Mouse (Mus musculus): ENCODE measurements around the gene Zdhhc18. TPM values are rescaled to one million over a fixed set of nuclear protein-coding genes. Genes with fewer than 3 reads are reported as not detected.

The Zdhhc18 gene
- polyA plus RNA-seq, 1 experiment from 2014 or later: 3.0 TPM

DNA sequence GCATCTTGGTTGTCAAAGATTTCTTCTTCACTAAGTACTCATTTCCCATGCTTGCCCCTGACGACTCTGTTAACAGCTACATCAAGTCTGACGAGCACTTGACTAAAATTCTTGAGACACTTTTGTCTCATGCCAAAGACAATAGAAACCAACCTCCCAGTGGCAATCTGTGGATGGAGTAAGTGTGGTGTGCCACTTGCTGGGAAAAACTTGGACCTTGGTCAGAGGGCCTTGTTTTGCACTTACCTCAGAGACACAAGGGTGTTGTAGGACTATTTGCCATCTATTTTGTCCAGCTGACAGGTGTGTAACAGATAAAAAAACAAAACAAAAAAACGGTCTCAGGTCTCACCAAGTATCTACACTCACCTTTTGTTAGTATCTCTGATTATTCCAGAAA lies 26.2 kb upstream of the Zdhhc18 start:
- H3K9me3 ChIP-seq (ENCODE audit: control insufficient read depth, low read length): no peaks in the 10 kb centered on the region
- WGBS: 23% methylated on average over 3 of the region's 3 CpGs
- H3K4me2 ChIP-seq (replicated peaks): no peak overlapping the region
- H3K27me3 ChIP-seq (ENCODE audit: control insufficient read depth, insufficient read depth, low read length): no peaks in the 10 kb centered on the region
- no peak overlapping the region for H3K9ac ChIP-seq
- peak overlapping the region; percentile 77 for H3K27ac ChIP-seq
- H3K4me1 ChIP-seq (replicated peaks; ENCODE audit: control insufficient read depth, insufficient read depth, low read length): peaks cover 22% of the 10 kb centered on the region
- DNase-seq (ENCODE audit: low spot score) (no peak), ATAC-seq (ENCODE audit: low FRiP score) (no peak)
- H3K36me3 ChIP-seq (replicated peaks; ENCODE audit: control insufficient read depth, insufficient read depth): peaks cover 30% of the 10 kb centered on the region
- no peak overlapping the region for H3K4me3 ChIP-seq (replicated peaks; ENCODE audit: low read length)

DNA sequence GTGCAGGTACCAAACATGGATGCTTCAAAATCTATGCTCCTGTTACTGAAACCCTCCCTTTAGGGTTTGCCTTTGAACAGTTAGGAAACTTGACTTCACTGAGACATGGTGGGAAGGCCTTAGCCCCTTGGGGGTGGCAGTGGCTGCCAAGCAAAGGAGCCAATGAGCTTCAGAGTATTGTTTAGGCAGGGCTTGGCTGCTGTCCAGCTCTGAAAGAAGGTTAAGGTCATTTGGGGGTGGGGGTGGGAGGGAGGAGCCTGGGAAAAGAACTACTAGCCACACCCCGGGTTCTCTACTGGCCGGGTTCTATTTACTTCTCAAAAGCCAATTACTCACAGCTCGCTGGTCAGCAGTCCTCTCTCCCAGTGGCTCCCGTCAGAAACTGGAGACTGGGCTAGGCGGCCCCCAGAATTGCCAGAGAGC lies 25.7 kb upstream of the Zdhhc18 start:
- DNase-seq (ENCODE audit: low spot score) (peak; percentile 73), ATAC-seq (ENCODE audit: low FRiP score) (peak; percentile 22; the same call in 1 of the 2 replicates)
- WGBS: 2% methylated on average over 5 of the region's 5 CpGs
- Histone ChIP-seq H3K36me3 (replicated peaks; ENCODE audit: control insufficient read depth, insufficient read depth) (peaks cover 24% of the 10 kb centered on the region), H3K9me3 (ENCODE audit: control insufficient read depth, low read length) (no peaks in the 10 kb centered on the region), H3K27ac (no peak overlapping the region), H3K9ac (no peak overlapping the region), H3K4me3 (replicated peaks; ENCODE audit: low read length) (no peak overlapping the region), H3K4me2 (replicated peaks) (no peak overlapping the region), H3K4me1 (replicated peaks; ENCODE audit: control insufficient read depth, insufficient read depth, low read length) (peaks cover 23% of the 10 kb centered on the region), H3K27me3 (ENCODE audit: control insufficient read depth, insufficient read depth, low read length) (no peaks in the 10 kb centered on the region)

DNA sequence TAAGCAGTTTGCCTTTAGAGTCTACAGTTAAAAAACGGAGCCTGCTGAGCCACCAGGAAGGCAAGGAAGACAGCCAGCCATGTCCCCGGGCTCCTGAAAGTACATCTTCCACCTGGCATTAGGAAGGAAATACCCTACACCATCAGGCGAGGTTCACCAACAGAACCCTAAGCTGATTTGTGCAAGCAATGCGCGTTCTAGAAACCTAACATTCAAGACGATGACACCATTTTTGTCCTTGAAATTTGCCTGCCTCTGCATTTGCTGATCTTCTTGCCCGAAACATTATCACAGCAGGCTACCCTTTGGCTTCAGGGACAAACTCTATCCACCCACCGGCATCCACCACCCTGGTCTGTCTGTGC lies 24.4 kb upstream of the Zdhhc18 start:
- Histone ChIP-seq H3K4me2 (replicated peaks) (0 out of 2 replicates have a peak overlapping the region, but pooled peaks have one; percentile 1), H3K27me3 (ENCODE audit: control insufficient read depth, insufficient read depth, low read length) (no peaks in the 10 kb centered on the region), H3K9ac (no peak overlapping the region), H3K27ac (no peak overlapping the region; the same call in 1 of the 2 replicates), H3K4me3 (replicated peaks; ENCODE audit: low read length) (no peak overlapping the region), H3K4me1 (replicated peaks; ENCODE audit: control insufficient read depth, insufficient read depth, low read length) (peaks cover 36% of the 10 kb centered on the region), H3K9me3 (ENCODE audit: control insufficient read depth, low read length) (no peaks in the 10 kb centered on the region), H3K36me3 (replicated peaks; ENCODE audit: control insufficient read depth, insufficient read depth) (peaks cover 11% of the 10 kb centered on the region)
- WGBS: 71% methylated on average over 8 of the region's 8 CpGs
- ATAC-seq (ENCODE audit: low FRiP score): no peak
- DNase-seq (ENCODE audit: low spot score): no peak

DNA sequence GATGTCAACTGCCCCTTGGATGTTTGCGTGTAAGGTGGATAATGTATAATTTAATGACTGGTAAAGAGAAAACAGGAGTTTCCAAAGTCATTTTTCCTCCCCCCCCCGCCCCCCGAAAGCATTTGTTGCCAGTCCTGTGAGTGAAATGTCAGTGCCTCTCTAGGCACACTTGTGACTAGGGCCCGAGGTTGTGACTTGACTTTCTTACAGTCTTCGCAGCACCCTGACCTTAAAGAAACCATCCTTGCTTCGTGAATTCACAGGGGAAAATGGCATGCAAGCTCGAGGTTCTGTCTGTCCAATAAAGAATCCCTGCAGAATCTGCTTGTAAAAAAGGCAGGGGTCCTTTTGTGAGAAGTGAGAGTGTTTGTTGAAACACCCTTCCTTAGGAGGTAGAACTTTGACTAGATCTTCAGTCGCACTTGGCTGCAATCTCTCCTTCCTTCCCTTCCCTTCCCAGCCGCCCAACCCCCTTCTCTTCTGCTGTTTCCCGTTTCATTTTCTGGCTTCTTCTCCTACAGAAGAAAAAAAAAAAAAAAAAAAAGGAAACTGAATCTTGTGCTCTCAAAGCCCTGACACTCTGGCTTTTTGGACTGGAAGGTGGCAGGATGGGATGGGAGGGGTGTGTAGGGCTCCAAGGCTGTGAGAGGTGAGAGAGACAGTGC lies 23.8 kb upstream of the Zdhhc18 start:
- Histone ChIP-seq H3K36me3 (replicated peaks; ENCODE audit: control insufficient read depth, insufficient read depth) (peaks cover 8% of the 10 kb centered on the region), H3K4me2 (replicated peaks) (peak overlapping the region; percentile 70), H3K27me3 (ENCODE audit: control insufficient read depth, insufficient read depth, low read length) (no peaks in the 10 kb centered on the region), H3K9me3 (ENCODE audit: control insufficient read depth, low read length) (no peaks in the 10 kb centered on the region), H3K27ac (peak overlapping the region; percentile 88), H3K4me1 (replicated peaks; ENCODE audit: control insufficient read depth, insufficient read depth, low read length) (peaks cover 36% of the 10 kb centered on the region), H3K9ac (peak overlapping the region; percentile 61; the same call in 1 of the 2 replicates), H3K4me3 (replicated peaks; ENCODE audit: low read length) (no peak overlapping the region)
- no peak for DNase-seq (ENCODE audit: low spot score)
- no peak for ATAC-seq (ENCODE audit: low FRiP score)
- WGBS: 44% methylated on average over 10 of the region's 10 CpGs

DNA sequence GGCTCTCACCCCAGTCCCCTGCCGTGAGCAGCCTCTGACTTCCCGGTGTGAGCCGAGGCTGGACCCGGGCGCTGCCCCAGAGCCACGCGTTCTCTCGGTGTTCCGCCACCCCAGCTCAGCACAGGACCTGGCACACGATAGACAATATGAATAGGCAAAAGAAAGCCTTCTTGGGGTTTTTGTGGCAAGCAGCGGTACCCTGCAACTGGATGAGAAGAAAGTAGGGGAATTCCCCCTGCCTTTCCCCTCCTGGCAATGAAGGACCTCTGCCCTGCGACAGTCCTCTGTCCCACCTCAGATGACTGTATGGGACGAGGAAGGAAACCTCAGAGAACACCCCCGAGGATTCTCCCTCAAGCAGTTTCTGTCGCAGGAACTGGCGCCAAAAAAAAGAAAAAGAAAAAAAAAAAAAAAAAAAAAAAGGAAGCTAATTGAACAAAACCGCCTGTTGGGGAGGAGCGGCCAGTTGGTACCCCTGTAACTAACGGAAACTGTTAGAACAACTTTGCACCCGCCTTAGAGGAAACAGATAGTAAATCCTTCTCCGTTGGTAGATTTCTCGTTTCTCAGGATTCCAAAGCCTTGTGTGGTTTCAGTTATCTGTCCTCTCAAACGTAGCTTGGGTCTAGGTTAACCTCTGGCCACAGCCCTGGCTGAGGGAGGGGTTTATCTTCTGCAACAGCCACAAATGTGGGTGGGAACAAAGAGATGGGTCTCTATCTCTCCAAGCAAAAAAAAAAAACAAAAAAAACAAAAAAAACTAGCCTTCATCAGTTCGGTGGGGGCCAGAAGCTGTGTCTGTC lies 23.1 kb upstream of the Zdhhc18 start:
- Histone ChIP-seq H3K4me3 (replicated peaks; ENCODE audit: low read length) (peak overlapping the region; percentile 57), H3K9me3 (ENCODE audit: control insufficient read depth, low read length) (no peaks in the 10 kb centered on the region), H3K9ac (peak overlapping the region; percentile 61), H3K4me1 (replicated peaks; ENCODE audit: control insufficient read depth, insufficient read depth, low read length) (peaks cover 36% of the 10 kb centered on the region), H3K4me2 (replicated peaks) (peak overlapping the region; percentile 70), H3K36me3 (replicated peaks; ENCODE audit: control insufficient read depth, insufficient read depth) (peaks cover 4% of the 10 kb centered on the region; the same call in 1 of the 2 replicates), H3K27ac (peak overlapping the region; percentile 88), H3K27me3 (ENCODE audit: control insufficient read depth, insufficient read depth, low read length) (no peaks in the 10 kb centered on the region)
- ATAC-seq (ENCODE audit: low FRiP score) (no peak), DNase-seq (ENCODE audit: low spot score) (no peak)
- 3% methylated on average over 24 of the region's 24 CpGs for WGBS

DNA sequence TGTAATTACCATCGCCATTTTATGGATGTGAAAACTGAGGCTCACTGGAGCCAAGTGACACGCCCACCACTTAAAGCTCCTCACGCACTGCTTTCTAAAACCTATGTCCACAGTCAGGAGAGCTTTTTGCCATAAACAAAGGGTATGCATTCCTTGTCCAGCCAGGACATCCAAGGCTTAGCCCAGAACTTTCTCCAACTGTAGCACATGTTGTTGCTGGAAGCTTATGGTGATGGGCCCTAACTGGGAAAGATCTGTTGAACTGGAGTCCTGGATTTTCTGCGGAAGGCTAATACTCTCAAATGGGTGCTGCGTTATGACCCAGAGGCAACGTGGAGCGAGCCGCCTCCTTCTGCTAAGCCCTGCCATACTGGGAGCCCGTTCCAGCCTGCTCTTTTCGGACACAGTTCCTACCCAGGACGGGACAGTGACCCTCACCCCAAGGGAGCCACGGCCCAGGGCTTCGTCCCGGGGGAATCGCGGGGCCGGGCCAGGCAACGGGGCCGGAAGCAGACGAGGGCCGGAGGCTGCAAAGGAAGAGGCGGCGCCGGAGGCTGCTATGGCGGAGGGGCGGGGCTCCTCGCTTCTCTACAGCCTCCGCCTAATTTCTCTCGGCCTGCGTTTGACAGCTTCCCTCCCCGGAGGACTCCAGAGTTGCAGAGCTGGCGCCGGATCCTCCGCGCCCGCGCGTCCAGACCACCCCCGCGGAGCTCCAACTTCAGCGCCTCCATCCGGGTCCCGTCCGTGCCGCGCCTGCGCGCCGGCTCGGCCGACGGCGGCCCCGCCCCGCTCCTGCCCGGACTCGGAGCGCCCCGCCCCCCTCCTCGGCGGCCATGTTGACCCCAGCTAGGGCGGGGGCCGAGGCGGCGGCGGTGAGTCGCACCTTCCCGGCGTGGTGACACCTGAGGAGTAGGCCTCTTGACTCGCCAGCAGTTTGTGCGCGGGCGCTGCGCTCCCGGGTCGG lies 22.2 kb upstream of the Zdhhc18 start, which contains the start of gene Pigv:
Pigv (minus strand) TSS at position 767 of the 964 bp plus-strand sequence.
- H3K27me3 ChIP-seq (ENCODE audit: control insufficient read depth, insufficient read depth, low read length): no peaks in the 10 kb centered on the region
- no peaks in the 10 kb centered on the region for H3K9me3 ChIP-seq (ENCODE audit: control insufficient read depth, low read length)
- ATAC-seq (ENCODE audit: low FRiP score) (peak; percentile 92), DNase-seq (ENCODE audit: low spot score) (peak; percentile 93)
- peak within 1 kb of the TSS; percentile 61 for H3K9ac ChIP-seq
- peak within 1 kb of the TSS; percentile 57 for H3K4me3 ChIP-seq (replicated peaks; ENCODE audit: low read length)
- peaks cover 5% of the 10 kb centered on the region; the same call in 1 of the 2 replicates for H3K36me3 ChIP-seq (replicated peaks; ENCODE audit: control insufficient read depth, insufficient read depth)
- H3K4me2 ChIP-seq (replicated peaks): peak within 1 kb of the TSS; percentile 70
- peaks cover 36% of the 10 kb centered on the region for H3K4me1 ChIP-seq (replicated peaks; ENCODE audit: control insufficient read depth, insufficient read depth, low read length)
- under 1% methylated on average over 68 of the region's 76 CpGs for WGBS
- peak within 1 kb of the TSS; percentile 88 for H3K27ac ChIP-seq

DNA sequence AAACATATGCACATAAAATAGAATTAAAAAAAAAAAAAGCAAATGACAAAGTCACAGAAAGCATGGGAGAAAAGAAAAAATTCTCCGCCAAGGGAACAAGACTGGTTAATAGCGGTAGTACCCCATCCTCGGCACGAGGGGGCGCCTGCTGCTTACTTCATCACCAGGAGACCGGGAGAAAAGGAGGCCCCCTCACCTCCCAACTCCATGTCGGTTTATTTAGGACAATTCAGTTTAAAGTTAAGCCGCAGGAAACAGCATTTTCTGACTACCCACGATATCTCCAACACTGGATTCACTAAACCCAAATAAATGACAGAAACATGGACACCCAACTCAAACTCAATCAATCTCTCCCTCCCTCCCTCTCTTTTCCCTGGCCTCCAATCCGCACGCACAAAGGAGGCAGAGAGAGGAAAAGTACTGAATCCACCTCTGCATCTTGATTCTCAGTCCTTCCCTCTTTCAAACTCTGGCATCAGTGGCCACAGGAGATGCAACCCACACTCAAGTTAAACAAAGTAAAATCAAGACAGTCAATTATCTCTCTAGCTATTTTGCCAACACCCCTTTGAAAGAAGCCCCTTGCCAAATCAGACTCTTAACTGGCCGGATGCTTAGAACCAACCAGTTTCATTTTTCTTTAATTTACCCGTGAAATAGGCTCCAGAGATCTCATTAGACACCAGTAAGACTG lies 21.4 kb upstream of the Zdhhc18 start:
- Histone ChIP-seq H3K27me3 (ENCODE audit: control insufficient read depth, insufficient read depth, low read length) (no peaks in the 10 kb centered on the region), H3K9ac (peak overlapping the region; percentile 61), H3K36me3 (replicated peaks; ENCODE audit: control insufficient read depth, insufficient read depth) (peaks cover 5% of the 10 kb centered on the region; the same call in 1 of the 2 replicates), H3K4me2 (replicated peaks) (peak overlapping the region; percentile 70), H3K4me1 (replicated peaks; ENCODE audit: control insufficient read depth, insufficient read depth, low read length) (peaks cover 33% of the 10 kb centered on the region), H3K9me3 (ENCODE audit: control insufficient read depth, low read length) (no peaks in the 10 kb centered on the region), H3K4me3 (replicated peaks; ENCODE audit: low read length) (peak overlapping the region; percentile 57), H3K27ac (peak overlapping the region; percentile 88)
- peak; percentile 88 for DNase-seq (ENCODE audit: low spot score)
- WGBS: 2% methylated on average over 13 of the region's 13 CpGs
- ATAC-seq (ENCODE audit: low FRiP score): no peak

DNA sequence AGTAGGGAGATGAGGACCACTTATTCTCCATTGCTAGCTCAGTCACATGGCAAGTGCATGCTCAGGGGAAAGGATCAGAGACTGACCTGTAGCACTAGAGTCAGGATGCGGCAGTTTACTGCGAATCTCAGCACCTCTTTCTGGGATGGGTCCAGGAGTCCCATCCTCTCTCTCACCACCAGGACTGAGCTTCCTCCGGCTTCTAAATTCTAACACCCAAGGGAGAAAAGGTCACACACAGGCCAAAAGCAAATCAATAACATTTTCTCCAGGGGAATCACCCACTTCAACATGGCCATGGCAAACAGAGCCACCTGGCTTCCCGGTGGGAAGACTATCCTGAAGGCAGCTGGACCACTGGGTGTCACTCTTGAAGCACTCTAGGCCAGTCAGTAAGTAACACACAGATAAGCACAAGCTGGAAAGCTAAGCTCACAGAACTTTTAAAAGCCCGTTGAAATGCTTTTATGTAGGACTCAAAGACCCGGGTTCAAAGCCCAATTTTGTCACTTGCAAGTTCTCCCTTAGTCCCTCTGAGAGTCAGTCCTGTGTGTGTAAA lies 19.8 kb upstream of the Zdhhc18 start:
- peak overlapping the region; percentile 32; the same call in 1 of the 2 replicates for H3K9ac ChIP-seq

More for the DNA sequence above, 19.8 kb upstream of the Zdhhc18 start:
- Histone ChIP-seq H3K9me3 (ENCODE audit: control insufficient read depth, low read length) (no peaks in the 10 kb centered on the region), H3K36me3 (replicated peaks; ENCODE audit: control insufficient read depth, insufficient read depth) (peaks cover 5% of the 10 kb centered on the region; the same call in 1 of the 2 replicates), H3K4me2 (replicated peaks) (0 out of 2 replicates have a peak overlapping the region, but pooled peaks have one; percentile 70), H3K4me3 (replicated peaks; ENCODE audit: low read length) (no peak overlapping the region), H3K4me1 (replicated peaks; ENCODE audit: control insufficient read depth, insufficient read depth, low read length) (peaks cover 28% of the 10 kb centered on the region), H3K27ac (no peak overlapping the region), H3K27me3 (ENCODE audit: control insufficient read depth, insufficient read depth, low read length) (no peaks in the 10 kb centered on the region)
- peak; percentile 52 for DNase-seq (ENCODE audit: low spot score)
- WGBS: 72% methylated on average over 6 of the region's 6 CpGs
- no peak for ATAC-seq (ENCODE audit: low FRiP score)

Measured in hindbrain, embryonic 14.5 days (tissue).